Mouse (Mus musculus) regulatory T cell (primary cell): ENCODE measurements around the gene Hap1.

Experiments used
- in situ Hi-C: fragments of 300-600 bp; cut with MboI, MseI; formaldehyde crosslinking; loops from one replicate; pipeline ENCODE4 v1.15.1; 2025; ENCODE audit warnings: high pct_unique_total_duplicates

Hap1 gene

DNA sequence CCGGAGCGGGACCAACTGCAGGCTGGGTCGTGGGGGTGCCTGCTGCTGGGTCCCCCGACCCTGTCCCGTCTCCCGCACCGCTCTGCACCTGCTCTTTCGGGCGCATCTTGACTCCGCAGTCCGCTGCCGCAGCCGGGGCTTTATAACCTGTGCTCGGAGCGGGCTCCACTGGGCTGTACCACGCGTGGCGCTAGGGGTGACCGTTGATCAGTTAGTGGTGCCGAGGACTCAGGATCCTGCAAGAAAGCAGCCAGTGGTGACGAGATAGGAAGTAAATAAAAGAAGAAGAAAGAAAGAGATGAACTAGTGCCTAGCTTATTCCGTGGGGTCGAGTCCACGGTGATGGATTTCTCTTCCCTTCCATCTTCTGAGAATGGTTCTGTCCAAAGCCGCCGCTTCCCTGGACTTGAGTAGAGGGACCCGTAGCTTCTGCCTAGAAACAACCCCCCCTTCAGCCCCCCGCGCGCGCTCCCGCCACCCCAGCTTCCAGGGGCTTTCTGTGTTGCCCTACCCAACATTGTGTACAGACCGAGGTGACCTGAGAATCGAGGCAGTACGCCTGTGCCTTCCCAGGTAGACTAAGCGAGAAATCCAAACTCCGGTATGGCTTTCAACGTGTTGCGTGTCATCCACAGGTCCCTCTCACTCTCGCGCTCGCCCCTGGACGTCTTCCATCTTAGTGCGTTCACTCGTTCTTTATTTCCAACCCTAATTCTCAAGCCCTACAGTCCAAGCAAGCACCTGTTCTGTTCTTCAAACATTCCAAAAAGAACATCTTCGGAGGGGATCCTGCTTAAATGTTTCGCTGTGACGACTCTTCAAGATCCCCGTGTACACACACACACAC is at the start of gene Hap1:
Hap1 (minus strand) TSS at position 157 of the 847 bp plus-strand sequence.
- in situ Hi-C loops = no loop called here

DNA sequence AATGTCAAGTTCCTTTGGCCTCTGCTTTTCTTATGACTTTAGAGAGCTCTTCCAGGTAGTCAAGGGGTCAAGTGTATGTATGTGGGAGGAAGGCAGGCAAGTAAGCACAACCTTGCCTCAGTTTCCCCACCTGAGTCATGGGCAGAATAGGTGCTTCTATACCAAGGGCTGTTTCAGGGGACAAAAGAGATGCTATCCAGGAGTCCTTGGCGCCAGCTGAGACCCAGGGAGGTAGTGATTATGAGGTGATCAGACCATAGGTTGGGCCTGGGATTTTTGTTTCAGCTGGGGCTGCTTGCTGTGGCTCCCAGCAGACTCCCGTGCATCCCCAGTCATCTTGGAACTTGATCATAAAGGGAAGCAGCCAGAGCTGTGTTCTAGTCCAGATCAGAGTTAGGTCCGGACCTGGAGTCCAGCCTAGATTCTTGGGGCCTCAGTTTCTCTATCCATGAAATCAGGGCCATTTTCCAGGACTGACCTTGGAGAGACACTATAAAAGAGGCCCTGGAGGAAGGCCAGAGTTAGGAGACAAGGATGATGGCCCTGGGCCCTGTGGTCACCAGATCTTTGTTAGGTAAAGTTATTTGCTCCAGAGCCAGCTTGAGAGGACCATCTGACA is 48.6 kb upstream of the Hap1 start:
- in situ Hi-C loops = loop anchor here (5.0 kb wide), 1 partner anchor 37 kb away; no protein-coding TSS in a partner anchor

DNA sequence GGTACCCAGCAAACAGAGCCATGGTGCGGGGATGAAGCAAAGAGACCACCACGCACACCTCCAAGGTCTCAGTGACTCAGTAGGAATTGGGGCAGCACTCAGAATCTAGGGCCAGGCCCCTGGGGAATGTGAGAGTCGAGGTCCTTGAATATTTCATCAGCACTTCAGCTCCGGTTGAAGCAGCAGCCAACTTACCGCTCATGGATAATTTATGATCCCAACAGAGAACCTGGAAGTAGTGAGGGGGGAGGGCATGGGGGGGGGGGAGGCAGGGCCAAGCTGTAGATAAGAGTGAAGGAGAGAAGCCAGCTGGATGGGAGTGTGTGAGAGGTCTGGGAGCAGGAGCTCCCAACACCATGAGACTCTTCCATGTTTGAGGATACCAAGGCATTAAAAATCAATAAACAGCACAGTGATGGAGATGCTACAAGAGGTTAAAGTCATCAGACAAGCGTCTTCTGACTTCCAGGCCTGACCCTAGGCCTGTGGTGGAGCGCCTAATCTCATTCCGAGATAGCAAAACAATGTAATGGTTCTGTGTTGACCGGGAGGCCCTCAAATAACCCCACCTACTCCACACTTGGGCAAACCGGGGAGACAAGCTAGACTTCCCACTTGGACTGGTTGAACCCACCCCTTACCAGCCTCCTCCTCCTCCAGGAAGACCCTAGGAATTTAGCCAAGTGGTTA is 47.7 kb upstream of the Hap1 start:
- in situ Hi-C loops = no loop called here

DNA sequence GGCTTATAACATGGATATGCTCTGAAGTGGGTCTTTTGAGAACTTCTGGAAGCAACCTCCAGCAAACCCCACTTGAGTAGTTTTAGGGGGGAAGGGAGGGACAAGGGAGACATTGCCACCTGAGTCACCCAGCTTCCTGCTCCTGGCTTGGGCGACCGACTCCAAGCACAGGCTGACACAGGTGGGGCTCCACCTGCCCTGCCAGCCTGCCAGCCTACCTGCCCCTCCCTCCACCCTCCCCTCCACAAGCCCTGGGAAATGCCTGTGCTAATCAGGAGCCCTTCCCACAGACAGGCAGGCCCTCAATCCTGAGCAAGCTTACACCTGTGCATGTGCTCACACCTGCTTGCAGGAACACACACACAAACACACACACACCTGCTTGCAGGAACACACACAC is 46.8 kb upstream of the Hap1 start:
- in situ Hi-C loops = no loop called here

DNA sequence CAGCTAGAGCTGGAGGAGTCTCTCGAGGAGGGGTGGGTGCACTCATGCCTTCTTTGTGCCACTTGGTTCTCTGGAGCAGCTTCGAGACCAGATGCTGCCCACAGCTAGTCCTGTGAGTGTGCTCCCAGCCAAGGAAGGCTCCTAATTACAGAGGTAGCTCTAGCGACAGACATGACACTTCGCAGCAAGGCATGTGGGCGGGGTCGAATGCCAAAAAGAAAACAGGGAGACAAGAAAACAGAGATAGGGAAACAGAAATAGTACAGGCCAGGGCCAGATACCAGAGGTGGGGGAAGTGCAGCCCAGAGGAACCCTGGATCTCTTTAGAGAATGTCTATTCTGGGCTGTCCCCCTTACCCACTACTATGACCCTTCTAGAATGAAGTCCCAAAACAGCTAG is 46.3 kb upstream of the Hap1 start:
- in situ Hi-C loops = no loop called here

DNA sequence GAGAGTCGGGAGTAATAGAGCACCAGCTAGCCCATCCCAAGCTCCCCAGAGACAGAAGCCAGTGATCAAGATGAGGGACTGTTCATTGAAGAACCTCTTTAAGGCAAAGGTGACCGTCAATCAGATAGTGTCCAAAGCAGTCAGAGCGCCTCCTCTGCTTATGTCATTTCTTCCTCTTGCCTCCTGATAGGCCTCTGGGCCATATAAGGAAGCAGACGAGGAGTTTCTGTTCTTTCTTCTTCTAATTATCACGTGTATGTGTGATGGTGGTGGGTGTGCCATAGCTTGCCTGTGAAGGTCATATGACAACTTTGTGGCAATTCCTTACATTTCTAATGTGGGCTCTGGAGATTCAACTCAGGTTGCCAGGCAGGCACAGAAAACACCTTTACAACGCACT is 44.9 kb upstream of the Hap1 start:
- in situ Hi-C loops = no loop called here

DNA sequence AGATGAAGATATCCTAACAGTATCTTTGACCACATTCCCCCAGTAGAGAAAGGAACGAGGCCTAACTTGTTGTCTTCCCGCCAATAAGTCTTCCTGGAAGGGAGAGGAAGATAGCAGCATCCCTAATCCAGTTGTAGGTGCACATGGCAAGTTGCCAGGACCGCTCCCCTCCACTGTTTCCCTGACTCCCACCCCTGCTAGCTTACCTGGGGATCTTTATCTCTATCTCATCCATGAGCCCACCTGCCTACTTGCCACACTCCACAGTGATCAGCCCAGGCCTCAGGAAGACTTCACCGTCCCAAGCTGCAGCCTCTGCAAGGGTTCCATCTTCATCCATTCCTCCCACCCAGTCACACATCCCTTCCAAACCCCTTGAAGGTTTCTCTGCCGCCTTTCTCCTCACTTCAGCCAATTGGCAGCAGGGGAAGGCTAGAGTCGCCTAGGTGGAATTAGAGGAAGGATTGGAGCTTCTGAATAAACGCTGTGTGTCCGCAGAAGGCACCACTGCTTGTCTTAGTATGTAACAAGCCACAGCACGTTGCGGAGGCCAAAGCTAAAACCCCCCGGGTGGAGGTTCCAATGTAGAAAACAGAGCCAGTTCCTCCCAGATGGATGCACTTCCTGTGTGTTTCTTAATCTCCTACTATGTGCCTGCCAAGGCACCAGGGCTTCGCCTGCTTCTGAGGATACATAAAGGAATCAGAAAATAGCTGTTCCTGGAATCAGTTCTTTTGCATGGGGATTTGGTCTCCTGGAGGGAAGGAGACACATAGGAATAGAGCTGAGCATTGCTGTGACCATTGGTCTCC is 44.0 kb upstream of the Hap1 start:
- in situ Hi-C loops = no loop called here

DNA sequence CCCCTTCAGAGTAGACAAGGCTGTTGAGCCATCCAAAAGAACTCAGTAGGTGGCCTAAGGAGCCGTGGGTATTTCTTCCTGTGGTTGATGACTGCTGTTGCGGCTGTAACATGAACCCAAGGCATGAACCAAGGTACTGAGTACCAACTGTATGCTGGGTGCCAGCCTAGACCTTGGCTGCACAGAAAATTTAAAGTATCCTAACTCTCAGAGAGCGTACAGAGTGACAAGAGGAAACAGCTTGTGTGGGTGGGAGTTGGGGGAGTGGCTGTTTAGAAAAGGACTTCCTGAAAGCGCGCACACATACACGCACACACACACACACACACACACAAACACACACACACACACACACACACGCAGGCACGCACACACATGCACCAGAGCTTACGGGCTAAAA is 43.4 kb upstream of the Hap1 start:
- in situ Hi-C loops = no loop called here

DNA sequence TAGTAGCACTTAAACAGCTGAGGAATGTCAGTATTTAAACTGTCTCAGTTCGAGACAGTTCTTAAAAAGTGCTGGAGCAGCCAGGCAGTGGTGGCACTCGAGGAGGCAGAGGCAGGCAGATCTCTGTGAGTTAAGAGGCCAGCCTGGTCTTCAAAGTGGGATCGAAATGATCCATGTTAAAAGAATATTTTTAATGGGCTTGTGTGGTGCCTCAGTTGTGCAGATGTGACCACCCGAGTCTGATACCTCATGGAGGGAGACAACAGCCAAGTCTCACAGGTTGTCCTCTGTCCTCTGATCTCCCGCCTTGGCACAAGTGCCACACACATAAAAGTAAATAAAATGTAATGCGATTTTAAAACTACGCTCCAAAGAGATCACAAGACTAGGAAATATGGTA is 42.6 kb upstream of the Hap1 start:
- in situ Hi-C loops = no loop called here

DNA sequence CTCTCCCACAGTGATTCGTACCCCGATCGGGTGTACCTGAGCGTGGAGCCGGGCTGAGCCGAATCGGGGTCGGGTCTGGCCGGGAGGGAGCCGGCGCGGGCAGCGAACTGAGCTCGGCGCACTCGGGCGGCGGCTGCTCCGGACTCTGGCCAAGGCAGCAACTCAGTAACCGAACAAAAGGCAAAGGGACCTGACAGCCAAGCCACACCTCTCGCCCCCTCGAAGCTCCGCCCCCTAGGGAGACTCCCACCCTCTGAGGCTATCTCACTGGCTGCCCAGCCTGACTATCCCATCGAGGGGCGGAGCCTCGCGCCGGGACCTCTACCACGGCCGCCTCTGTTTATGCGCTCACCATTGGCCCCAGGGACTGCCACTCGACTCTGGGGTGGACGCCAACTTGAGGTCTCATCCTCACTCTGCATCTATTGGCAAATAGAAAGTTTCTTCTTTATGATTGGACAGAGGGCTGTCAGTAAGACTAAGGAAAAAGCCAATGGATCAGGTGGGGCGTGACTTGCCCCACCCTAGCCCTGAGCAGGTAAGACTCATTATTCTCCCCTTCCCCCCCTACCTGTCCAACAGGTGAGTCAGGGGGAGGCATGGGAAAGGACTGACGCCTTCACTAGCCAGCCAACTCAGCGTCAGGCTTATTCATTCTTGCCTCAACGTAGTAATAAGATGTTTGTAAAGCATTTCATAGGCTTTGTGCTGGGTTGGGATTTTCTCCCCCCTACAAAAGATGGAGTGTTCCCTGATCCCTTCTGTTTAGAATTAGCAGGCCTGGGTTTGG is 41.9 kb upstream of the Hap1 start, which contains the start of gene Jup:
Jup (minus strand) TSS at position 164 of the 790 bp plus-strand sequence.
- in situ Hi-C loops = no loop called here

DNA sequence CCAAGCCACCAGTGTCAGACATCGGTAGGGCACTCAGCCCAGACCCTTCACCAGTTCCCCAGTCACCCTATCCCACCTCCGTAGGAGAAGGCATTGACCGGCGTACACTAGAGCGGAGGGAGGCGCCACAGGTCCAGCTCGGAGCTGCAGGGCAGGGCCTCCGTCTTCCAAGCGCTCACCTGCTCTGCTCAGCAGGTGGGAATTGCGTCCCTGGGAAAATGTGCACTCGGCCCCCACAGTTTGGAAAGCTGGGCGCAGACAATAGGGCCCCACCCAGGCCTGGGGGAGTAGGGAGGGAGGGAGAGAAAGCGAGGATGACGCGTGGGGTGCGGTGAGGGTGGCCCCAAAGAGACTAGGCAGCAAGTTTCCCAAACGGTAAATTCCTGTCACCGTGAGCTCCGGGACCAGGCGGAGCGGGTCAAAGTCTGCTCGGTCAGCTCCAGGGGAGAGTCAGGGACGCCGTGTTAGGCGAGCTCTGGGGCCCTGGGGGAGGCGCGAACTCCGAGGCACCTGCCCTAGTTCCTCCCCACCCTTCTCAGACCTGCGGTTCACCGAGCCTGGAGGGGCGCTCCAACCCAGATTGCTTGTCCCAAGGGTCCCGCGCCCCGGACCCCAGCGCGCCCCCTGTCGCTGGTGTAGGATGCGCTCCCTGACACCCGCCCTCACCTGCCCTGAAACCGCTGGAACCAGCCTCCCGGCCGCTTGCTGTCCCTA is 41.1 kb upstream of the Hap1 start:
- in situ Hi-C loops = no loop called here

DNA sequence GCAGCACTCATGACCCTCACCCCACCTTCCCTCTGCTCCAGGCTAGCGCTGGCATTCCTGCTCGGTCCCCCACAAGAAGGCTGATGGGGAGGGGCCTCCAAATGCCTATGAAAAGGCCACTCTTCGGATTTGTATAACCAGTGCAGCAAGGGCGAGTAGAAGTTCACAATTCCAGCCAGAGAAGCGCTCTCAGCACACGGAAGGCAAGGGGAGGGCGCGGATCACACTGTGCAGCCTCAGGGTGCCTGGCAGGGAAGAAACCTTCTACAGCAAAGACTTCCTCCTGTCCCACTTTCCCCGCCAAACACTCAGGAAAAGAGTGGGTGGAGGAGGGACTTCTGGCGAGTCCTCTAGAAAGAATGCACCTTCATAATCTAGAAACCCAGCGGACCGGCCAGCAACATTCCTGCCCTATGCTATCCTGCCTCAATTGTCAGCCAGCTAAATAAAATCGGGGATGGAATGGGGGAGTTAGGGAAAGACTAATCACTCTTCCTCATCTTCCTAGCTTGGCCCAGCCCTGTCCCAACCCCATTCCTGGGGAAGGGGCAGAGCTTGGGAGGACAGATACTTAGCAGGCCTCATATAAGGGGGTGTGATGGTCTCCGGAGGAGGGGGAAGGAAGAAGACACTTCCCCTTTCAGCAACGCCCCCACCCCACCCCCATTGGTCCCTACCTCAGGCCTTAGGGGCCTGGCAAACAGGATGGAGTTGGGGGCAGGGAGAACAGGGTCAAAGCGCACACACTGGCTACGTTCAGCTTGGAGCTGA is 40.1 kb upstream of the Hap1 start:
- in situ Hi-C loops = no loop called here

DNA sequence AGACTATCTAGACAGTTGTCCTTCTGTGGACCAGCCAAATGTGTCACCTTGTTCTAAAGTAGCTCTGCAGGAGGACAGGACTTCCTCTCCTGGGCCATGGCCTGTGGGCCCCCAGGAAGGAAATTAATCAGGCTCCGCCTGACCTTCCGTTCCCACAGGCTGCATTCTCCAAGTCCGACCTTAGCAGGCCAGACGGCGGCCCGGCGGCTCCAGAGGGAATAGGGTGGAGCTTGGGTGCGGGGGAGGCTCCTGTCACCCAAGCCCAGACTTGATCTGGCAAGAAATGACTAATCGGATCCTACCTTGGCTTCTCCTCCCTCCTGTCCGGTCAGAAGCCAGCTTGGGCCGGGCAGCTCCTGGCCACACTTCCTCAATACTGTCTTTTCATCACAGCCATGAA is 39.3 kb upstream of the Hap1 start:
- in situ Hi-C loops = no loop called here

DNA sequence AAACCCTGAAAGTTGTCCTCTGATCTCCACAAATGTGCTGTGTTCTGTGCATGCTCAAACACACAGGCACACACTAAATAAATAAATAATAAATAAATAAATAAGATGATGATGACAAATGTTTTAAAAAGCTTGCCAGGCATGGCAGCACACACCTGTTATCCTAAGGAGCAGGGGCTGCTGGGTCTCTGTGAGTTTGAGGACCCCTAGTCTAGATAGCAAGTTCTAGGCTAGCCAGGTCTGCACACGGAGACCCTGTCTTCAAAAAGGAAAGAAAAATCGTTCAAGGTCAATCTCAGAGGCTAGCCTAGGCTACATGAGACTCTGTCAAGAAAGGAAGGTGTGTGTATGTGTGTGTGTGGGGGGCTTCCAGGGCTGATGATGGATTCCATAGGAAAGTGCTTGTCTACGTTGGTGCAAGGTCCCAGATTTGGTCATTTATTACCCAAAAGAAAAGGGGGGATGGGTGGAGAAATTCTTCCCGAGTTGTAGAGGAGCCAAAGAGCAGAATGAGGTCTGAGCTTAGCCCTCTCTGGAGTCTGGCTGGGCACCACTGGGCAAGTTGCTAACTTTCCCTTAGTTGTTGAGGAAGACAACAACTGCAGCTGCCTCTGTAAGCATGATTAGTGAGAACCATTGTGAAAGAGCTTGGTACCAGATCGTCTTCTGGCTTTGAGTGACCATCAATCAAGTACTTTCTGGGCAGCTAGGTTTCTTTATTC is 38.6 kb upstream of the Hap1 start:
- in situ Hi-C loops = no loop called here

DNA sequence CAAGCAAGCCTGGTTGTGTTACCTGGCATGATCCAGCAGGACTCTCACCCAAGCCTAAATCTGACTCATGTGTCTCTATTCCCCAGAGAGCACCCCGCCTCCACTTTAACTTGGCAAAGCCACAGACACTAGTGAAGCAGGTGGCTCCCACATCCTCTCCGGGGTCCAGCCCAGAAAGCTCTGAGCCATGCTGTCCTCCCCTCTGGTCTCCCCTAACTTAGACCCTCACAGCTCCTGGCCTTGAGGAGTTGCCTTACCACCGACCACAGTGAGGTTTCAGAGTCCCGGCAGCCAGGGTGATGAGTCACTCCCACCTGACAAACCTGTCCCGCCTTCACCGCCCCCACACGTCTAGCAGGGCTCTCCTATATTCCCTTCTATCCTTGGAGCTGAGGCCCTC is 37.8 kb upstream of the Hap1 start:
- in situ Hi-C loops = no loop called here

DNA sequence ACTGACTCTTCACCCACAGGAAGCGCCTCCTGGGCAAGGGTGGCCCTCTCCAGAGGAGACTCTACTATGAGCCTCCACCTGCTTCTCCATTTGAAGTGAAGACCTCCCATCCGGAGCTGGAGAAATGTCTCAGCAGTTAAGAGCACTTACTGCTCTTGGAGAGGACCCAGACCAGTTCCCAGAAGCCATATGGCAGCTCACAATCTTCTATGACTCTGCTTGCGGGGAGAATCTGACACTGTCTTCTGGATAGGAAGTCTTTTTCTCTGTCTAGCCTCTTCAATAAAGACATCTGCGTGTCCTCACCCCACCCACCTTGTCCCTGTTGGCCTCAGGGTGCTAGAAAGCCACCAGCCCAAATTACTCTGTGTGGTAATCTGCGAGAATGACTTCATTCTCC is 37.0 kb upstream of the Hap1 start:
- in situ Hi-C loops = no loop called here

DNA sequence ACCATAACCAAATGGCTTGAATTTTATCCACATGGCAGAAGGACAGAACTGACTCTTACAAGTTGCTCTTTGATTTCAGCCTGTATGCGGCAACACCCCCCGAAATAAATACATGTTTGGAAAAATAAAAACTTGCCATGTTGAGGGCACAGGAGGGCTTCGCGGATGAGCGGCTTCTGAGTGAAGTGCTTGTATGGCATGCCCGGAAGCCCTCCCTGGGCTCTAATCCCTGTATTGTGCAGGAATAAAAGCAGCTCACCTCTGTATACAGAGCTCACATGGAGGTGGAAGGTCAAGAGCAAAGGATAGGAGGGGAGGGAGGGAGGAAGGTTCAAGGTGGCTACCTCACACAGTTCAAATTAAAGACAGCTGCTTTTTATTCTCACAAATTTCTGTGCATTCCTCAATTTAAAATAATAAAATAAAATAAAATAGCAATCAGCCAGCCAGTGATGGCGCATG is 36.0 kb upstream of the Hap1 start:
- in situ Hi-C loops = no loop called here

DNA sequence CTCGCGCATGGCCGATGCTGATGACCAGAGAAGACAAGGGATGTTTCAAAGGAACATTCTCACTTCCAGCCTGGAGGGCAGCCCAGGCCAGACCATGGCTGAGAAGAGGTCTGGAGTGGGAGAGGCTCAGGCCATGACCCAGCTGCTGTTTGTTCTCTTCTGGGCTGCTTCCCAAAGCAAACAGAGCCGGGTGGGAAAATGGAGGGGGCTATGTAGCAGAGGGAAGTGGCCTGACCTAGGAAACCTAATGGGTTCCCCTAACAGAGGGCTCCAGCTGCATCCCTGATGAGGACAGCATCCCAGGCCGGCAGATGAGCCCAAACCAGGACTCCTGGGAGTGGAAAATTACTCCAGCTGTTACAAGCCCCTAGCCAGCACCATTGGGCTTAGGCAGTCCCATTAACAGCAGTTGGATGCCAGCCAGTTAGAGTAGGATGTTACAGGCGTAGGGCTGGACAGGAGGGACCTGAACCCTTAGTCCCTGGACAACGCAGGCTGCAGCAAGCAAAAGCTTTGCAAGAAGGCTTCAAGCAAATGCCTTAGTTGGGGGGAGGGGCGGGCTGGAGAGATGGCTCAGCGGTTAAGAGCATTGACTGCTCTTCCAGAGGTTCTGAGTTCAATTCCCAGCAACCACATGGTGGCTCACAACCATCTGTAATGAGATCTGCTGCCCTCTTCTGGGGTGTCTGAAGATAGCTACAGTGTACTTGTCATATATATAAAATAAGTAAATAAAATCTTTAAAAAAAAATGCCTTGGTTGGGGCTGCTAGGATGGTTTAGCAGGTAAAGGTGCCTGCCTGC is 35.4 kb upstream of the Hap1 start:
- in situ Hi-C loops = no loop called here
